Mouse (Mus musculus): ENCODE measurements around the gene Irs3.
"Not testable (repeated sequence)": the region's sequence is repeated elsewhere in the genome, so short reads cannot be mapped to it uniquely, and the experiment has no call there.

Gene Irs3

DNA sequence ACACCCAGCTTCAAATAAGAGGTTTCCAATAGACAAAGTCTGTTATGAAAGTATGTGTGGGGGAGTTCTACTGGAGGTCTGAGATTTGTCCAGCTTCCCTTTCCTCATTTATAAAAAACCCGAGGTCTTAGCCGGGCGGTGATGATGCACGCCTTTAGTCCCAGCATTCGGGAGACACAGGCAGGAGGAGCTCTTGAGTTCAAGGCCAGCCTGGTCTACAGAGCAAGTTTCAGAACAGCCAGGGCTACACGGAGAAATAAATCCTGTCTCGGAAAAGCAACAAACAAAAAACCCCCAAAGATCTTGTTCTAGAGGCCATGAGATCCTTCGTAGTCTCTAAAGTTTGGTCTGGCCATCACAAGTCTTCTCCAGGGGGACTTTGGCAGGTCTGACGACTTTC is 17.5 kb downstream of the Irs3 start:
- DNase-seq (ENCODE audit: low read depth, low spot score) = no peak

DNA sequence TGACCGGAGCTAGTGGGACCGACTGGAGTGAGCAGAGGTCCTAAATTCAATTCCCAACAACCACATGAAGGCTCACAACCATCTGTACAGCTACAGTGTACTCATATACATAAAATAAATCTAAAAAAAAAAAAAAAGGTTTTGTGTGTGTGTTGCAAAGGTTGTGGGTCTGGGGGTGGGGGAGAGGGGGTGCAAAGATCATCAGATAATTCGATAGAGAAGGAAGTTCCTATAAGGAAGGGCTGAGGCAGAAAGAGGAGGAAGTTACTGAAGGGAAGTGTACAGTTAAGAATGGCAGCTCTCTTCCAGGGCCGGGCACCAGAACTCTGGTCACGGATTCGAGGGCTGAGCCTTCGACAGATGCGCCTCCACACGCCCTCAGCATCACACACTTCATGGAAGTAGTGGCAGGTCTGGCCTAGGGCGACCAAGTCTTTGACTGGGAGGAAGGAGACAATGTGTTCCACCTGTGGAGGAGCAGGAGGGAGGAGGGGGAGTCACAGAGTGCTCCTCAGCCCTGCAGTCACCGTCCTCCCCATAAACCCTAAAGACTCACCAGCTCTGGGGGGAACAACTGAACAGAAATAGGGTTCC is 21.5 kb downstream of the Irs3 start:
- DNase-seq (ENCODE audit: low read depth, low spot score) = no peak

DNA sequence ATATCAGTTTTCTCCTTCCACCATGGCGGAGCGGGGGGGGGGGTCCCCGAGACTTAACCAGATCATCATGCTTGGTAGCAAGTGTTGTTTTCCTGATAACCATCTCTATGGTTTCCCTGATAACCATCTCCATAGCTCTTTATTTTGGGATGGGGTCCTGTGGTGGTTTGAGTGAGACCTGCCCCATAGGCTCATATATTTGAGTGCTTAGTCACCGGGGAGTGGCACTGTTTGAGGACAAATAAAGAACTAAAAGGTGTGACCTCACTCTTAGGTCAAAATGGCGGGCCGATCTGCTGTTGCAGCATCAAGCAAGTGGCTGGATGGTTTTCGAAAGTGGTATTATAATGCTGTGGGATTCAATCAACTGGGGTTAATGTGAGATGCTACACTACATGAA is 30.2 kb downstream of the Irs3 start:
- DNase-seq (ENCODE audit: low read depth, low spot score) = no peak

DNA sequence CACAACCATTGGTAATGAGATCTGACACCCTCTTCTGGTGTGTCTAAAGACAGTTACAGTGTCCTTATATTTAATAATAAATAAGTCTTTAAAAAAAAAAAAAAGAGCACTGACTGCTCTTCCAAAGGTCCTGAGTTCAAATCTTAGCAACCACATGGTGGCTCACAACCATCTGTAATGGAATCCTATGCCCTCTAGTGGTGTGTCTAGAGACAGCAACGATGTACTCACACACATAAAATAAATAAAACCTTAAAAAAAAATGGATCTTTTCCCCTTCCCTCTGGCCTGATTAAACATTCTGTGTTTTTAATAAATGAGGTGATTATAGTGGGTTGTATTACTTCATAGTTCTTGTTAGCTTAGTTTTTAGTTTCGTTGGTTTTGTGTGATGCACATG is 30.6 kb downstream of the Irs3 start:
- DNase-seq (ENCODE audit: low read depth, low spot score) = not testable (repeated sequence)

DNA sequence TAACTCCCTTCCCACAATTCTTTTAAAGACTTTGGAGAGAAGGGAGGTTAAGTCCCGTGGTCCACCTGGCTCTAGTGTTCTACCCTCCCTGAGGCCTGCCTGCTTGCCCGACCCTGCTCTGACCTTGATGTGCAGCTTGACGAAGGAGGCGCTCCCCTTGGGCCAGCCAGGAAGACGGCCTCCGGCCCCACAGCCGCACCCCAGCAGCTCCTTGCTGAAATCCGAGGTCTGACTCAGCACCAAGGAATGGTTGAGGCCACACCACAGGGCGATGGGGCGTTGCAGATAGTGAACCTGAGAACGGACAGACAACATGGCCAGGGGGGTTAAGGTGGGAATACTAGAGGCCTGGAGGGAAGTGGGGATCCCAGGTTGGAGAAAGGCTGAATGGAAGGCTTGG is 32.0 kb downstream of the Irs3 start, which contains the start of gene Pcolce:
Pcolce (minus strand) TSS at position 235 of the 400 bp plus-strand sequence.
- DNase-seq (ENCODE audit: low read depth, low spot score) = no peak

DNA sequence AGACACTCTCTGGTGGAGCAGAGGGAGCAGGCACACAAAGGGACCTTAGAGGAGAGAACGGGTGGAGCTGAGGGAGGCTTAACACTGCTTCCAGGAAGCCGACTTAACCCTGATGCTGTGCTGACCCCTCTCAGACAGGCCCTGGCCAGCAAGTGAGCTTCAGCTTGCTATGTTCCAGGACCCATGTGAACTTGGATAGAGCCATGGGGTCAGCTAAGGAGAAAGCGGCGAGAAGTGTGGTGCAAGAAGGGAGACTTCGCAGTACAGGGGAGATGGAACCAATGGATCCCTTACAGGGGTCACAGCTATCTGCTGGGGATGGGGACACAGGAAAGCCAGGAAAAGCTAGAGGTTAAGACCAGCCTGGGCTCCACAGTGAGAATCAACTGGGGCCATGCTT is 32.4 kb downstream of the Irs3 start:
- DNase-seq (ENCODE audit: low read depth, low spot score) = no peak

DNA sequence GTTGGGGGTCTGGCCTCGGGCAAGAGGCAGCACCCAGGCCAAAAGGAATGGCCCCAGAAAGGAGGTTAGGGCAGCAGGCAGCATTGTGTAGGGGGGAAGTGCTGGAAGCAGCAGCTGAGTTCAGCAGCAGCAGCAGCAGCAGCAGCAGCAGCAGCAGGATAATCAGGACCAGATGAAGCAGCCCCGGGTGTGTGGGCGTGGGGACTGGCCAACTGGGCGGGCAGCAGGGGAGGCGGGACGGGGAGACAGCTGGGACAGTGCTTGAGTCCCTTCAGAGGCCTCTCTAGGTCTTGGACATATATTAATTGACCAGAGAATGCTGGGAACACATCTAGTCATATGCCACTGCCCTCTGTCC is 34.3 kb downstream of the Irs3 start:
- no peak for DNase-seq (ENCODE audit: low read depth, low spot score)

DNA sequence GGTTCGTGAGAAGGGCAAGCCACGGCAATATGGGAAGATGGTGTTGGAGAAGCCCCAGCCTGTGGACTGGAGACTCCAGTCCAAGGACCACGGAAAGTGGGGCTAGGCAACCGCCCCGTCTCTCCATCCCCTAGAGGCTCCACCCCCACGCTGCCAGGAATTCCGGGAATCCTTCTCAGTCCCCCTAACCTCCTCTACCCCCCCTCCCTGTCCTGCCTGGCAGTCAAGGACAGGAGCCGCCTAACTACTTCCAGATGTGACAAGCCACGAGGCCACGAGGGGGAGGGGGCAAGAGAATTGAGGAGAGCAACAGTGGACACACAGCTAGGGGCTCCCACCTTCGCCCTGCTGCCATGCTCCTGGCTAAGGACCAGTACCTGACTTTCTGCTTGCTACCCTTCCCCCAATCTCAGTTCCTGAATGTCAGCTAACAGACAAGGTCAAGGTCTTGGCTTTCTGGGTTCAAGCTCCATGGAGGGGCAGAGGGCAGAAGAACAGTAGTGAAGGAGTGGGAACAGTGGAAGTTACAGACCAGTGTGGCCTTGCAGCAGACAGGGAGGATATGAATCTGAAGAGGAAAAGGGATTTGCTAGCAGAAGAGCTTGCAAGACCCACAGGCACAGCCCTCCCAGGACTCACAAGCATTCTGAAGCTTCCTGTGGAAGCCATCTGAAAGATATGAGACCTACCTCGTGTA is 34.8 kb downstream of the Irs3 start:
- DNase-seq (ENCODE audit: low read depth, low spot score) = no peak

DNA sequence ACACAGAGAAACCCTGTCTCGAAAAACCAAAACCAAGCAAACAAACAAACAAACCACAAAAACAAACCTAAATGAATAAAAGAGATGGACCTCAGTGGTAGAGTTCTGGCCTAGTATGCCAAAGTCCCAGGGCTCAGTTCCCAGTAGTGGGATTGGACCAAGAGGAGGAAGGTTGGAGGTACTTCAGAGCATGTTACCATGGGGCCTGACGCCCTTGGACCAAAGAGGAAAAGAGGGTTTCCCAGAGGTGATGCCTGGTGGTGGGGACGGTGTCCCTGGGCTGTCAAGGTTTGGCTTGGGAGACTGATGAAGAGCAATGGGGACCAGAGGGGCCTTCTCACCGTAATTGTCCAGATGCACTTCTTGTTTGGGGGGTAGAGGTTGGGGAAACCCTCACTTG is 35.5 kb downstream of the Irs3 start:
- no peak for DNase-seq (ENCODE audit: low read depth, low spot score)

DNA sequence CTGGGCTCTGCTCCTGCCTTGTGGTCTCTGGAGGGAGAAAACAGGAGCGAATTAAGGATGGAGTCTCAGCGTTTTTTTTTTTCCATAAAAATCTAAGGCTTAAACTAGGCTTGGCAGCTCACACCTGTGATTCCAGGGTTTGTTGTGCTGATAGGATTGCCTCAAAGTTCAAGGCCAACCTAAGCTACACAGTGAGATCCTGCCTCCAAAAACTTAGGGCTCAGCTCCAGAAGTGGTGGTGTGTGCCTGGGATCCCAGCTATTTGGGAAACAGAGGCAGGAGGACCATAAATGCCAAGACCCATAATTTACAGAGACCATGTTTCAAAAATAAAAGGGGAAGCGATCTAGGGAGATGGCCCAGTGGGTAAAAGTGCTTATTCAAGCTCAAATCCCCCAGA is 36.2 kb downstream of the Irs3 start:
- DNase-seq (ENCODE audit: low read depth, low spot score) = no peak

DNA sequence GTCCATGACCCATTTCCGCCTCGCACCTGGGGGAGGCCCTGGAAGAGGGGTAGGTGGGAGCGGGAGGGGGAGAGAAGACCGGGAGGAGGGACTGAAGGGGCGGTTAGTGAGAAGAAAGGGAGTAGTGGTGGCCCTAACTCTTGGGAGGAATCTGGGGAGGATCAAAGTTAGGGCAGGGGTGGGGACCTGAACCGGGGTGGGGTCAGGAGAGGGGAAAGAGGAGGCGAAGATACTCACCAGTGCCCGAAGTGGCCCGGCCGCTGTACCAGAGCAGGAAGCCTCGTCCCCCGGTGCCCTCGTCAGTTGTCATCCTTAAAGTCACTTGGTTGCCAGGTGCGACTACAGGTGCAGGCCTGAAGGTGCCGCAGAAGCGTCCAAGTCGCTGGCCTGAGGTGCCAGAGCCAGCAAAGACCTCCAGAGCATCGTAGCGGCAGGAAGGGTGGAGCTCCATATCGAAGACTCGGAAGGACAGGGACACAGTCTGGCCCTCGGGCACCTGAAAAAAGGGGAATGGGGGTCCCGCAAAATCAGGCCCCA is 36.8 kb downstream of the Irs3 start:
- no peak for DNase-seq (ENCODE audit: low read depth, low spot score)

DNA sequence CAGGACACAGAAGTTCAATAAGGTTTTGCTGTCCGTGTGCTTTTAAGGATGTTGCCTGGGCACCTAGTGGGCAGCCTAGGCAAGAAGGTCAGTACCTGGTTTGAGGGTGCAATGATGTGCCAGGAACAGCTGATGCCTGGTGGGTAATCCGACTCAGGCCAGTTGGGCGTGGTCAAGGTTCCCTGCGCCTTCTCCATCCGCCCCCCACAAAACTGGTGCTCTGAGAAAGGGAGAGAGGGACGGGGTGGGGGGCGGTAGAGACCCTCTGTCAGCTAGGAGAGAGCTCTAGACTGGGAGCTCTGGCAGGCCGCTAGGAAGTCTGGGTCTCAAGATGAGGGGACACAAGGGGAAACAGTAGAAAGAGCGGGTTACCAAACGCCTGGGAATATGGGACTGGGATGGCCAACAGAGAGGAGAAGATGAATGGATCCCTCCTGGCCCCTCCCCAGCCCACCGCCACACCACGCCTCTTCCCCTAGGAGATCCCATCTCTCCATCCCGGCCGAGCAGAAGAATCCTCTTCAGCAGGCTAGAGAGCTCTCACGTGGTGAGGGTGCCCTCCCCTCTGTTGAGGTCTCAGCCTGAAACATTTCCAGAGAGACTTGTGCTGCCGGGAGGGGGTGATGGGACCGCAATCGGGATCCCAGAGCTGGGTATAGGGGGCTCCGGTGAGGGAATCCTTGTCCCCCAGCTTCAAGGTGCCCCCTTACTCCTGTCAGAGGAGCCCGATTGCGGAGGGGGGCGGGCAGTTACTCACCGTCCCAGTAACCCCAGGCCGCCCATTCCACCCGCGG is 37.5 kb downstream of the Irs3 start:
- DNase-seq (ENCODE audit: low read depth, low spot score) = no peak

DNA sequence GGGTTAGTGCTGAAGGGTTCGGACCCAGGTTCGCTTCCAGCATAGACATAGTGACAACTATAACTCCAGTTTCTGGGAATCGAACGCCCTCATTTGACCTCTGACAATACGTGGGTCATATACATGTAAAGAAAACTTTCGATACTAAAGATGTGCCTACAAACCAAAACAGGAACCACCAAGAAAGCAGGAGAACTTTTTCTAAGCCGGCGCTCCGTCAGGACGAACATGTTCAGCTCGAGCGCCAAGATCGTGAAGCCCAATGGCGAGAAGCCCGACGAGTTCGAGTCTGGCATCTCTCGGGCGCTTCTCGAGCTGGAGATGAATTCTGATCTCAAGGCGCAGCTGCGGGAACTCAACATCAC is 44.2 kb downstream of the Irs3 start:
- no peak for DNase-seq (ENCODE audit: low read depth, low spot score)

DNA sequence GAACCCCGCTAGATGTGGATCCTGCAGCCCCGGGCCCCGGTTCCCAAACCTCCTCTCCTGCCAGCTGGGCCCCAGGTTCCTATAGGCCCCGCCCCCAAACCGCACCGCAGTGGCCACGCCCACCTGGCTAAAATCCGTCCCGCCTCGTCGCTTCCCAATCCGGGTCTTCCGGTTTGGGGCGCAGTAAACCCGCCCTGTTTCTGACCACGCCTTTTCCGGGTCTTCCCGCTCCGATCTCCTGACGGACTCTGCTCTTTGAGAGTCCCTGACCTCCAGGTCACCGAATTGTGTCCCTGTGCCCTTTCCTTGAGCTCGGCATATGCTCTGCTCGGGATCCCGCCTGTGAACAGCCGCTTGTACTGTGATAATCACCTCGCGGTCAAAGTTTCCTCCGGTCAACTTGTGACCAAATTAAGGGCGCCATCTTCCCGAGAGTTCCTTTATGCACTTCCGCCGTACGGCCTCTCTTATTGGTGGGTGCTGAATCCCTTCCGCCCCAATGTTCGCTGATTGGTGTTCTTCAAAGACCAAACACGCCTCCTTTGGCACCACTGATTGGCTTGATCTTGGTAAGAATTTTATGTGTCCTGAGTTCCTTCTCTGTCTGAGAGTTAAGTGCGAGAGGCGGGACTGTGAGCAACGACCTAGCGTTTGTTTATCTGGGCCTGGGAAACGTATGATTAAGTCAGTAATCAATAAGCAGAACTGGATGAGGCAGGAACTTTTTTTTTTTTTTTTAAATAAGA is 44.7 kb downstream of the Irs3 start, which contains the start of gene Mospd3:
Mospd3 (minus strand) TSS at position 440 of the 746 bp plus-strand sequence.
- peak; percentile 99 for DNase-seq (ENCODE audit: low read depth, low spot score)

DNA sequence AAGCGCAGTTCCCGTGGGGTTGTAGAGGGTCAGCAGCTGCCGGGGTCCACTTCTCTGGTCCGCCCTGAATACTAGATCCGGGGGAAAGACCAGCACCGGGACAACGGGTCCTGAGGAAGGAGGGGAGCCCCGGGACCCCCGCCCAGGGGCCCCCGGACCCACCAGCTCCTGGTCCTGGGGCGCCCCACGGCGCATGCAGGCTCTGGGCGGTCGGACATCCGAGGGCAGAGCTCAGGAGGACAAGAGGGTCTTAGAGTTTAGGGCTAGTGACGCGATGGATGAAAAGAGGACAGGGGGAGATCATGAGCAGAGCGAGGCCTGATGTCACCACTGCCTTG is 45.3 kb downstream of the Irs3 start:
- no peak for DNase-seq (ENCODE audit: low read depth, low spot score)

DNA sequence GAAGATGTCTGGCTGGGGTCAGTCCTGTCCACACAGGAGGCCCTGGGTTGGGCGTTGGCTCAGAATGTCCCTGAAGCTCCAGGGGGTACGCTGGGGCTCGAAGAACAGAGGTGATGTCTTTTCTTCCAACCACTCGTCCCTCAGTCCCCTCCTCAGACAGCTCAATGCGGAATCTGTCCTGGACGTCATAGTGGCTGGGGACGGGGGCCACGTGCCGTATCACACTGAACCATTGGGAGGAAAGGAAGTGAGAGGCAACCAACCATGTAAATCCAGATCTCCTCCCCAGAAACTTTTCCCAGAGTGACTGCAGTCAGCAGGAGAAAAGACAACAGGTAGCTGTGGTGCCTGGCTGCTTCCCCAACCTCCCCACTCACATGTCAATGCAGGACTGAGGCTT is 45.9 kb downstream of the Irs3 start:
- no peak for DNase-seq (ENCODE audit: low read depth, low spot score)

DNA sequence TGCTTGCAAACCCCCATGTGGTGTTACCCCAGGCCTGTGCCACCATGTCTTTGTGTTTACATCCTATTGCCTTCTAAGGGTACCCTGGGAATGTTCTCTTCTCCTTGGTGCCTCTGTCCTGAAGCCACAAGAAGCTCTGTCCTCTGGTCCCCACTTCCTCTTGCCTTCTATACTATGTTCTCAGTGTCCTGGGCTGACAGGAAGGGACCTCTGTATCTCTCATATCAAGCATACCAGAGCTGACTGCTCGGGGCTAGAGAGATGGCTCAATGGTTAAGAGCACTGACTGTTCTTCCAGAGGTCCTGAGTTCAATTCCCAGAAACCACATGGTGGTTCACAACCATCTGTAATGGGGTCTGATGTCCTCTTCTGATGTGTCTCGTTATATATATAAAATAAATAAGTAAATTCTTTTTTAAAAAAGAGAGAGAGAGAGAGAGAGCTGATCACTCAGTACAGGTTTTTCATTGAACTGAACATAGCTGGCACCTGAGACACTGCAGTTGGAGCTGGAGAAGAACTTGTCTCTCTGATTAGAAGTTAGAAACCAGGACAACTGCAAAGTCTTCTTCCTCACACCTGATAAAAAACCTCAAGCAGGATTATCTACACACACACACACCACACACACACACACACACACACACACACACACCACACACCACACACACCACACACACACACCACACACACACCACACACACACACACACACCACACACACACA is 47.3 kb downstream of the Irs3 start:
- no peak for DNase-seq (ENCODE audit: low read depth, low spot score)

DNA sequence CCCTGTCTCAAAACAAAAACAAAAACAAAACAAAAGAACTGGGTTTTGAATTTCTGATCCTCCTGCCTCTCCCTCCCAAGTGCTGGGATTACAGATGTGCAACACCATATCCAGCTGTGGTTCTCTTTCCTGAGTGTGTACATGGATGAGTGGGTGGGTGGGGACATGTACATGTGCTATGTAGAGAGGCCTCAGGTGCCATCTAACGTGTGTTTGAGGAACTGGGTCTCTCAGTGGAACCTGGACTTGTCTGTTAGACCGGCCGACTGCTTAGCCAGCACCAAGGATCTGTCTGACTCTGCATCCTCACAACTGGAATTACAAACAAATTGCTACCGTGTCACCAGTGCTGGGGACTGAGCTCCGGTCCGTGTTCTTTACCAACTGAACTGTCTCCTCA is 47.9 kb downstream of the Irs3 start:
- peak; percentile 72 for DNase-seq (ENCODE audit: low read depth, low spot score)

DNA sequence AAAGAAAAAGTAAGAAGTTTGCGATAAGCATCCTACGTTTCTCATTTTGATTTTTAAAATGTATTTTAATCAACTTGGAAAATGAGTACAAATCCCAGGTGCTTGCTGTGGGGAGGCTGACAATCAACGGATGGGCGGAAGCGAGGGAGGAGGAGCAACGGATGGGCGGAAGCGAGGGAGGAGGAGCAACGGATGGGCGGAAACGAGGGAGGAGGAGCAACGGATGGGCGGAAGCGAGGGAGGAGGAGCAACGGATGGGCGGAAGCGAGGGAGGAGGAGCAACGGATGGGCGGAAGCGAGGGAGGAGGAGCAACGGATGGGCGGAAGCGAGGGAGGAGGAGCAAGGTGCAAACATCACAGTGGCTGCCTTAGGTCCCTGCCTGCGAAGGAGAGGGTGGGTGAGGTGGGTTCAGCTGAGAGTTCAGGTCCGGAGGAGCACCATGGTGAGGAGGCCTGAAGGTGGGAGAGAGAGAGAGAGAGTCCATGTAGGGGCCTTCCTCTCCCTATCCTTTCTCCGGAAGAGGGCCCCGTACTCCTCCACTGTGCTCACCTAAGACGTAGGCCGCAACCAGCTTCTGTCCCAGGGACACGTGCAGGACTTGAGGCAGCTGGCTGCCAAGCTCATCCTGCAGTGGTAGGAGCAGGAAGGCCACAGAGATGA is 48.8 kb downstream of the Irs3 start:
- peak; percentile 88 for DNase-seq (ENCODE audit: low read depth, low spot score)

DNA sequence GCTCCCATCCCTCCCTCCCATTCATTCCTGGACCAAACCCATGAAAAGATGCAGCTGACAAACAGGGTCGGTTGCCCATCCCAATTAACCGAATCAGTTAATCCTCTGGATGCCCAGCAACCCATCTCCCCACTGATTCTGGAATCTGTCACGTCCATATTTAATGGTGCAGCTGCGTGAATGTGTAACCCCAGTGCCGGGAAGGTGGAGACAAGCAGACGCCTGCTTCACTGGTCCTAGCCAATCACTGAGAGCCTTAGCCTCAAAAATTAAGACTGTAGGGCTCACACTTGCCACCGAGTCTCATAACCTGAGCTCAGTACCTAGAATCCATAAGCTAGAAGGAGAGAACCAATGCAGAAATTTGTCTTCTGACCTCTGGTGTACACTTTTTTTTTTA is 49.6 kb downstream of the Irs3 start:
- peak; percentile 70 for DNase-seq (ENCODE audit: low read depth, low spot score)

Data from A20 (cell line).